Mouse (Mus musculus) megakaryocyte-erythroid progenitor cell, adult 5-6 weeks (primary cell): ENCODE measurements at regions not wholly inside any gene's neighbourhood (a gene's known extent, or its start where the extent isn't known, plus 50 kb on each side); places are given as distances from the start of the nearest gene placed in this dataset.
"Not testable (repeated sequence)": the region's sequence is repeated elsewhere in the genome, so short reads cannot be mapped to it uniquely, and the experiment has no call there.

Source experiments
- ATAC-seq: replicated peaks from 2 replicates; pipeline ENCODE4 v1.8.0; 2016; ENCODE audit warnings: mild to moderate bottlenecking, inconsistent platforms; ENCODE audit not compliant: severe bottlenecking, poor library complexity, low FRiP score, low TSS enrichment

- no peak for ATAC-seq
Observed at GRCm38 (mm10) chr1:35878426-35878825, 189.8 kb upstream of the Hs6st1 start.

DNA sequence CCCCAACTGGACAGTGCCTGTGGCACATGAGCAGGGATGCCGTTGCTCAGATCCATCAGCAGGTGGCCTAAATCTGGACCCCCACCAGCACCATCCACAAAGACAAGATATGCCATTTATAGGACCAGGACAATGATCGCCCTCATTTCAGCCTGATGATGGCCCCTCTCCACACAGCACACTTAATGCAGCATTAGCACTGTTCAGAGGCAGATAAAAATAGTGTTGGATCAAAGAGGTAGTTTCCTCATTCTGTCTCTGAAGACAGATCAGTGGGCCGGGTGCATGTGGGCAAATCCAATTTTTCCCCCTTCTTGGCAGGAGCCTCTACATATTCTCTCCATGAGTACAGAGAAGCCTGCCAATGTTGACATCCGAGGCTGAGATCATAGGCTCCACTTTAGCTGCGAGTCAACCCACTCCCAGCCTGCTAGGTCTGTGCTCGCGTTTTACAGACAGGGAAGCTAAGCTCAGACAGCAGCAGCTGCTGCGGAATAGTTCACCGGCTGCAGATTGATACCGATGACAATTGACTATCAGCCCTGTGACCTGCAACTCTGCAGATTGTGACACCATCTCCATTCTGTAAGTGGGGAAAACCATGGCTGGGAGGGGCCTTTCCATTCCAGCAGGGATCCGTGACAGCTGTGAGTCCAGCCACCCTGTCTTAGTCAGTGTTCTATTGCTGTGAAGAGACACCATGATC is 188.7 kb upstream of the Hs6st1 start:
- no peak for ATAC-seq

DNA sequence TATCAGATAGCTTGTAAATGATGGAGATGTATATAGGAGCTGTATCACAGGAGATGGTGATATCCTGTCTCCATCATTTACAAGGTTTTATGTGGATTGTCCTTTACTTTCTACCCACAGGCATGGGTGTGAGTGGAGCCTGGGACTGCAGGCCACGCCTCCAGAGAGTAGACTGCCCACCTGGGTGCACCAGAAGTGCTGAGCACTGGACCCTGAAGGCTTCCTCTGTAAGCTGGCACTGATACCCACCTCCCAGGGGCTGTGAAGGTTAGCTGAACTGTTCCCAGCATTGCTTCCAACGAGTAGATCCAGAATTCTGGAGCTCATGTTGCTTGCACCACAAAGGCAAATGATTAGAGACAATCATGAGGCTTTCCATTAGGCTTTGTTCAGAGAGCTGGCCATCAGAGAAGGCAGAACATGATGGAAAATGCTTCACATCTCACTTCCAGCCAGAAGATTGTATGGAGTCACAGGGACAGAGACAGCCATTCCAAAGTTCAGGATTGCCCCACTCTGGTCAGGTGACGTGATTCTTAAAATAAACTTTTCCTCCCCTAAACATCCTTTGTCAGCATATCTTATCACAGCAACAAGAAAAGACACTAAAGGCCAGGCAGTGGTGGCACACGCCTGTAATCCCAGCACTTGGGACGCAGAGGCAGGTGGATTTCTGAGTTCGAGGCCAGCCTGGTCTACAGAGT is 187.5 kb upstream of the Hs6st1 start:
- ATAC-seq: no peak

GRCm38 (mm10) chr1:35881521-35881920 is 186.7 kb upstream of the Hs6st1 start:
- ATAC-seq: no peak

DNA sequence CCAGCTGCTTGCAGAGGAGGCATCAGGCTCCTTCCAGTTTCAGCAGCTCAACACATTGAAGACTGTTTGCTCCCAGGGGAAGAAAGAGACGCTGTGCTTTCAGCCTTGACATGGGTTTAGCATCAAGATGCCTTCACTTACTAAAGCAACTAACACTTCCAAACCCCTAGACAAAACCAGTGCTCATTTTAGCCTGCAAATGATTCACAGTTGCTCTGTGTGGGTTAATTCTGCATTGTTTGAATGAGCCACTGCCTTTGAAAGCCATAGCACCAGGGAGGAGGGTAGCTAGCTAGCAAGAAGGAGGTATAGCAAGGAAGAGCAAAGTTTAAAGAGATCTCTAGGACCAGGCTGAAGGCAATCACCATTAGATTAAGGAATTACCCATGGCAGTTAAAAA is 186.1 kb upstream of the Hs6st1 start:
- no peak for ATAC-seq

DNA sequence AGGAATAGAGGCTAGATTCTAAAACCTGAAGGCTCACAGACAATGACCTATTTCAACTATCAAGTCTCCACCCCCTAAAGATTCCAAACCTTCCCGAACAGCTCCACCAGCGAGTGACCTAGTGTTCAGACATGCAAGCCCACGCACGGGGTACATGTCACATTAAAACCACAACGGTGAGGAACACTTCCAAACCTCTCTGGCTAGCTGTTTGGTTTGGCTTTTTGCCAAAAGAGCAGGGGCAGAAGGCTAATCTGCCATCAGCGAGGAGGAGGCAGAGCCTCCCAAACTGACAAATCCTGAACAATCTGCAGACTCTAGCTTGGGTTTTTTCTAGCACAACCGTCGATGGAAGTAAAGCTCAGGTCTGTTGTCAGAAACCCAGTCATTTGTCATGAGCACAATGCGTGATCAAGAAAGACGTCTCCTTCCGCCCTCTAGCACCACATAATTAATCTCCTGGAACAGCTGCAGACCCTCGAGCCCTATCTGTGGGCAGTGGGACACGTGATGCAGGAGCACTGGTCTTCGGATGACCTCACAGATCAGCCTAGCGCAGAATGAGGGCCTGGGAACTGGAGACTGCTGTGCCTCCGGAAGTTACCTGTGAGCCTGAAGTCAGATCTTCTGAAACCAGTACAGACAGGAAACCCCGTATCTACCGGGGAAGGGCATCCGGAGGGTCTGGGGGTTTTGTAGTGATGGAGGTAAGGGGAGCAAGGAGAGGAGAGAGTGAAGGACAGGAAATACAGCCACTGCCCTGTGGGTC is 178.3 kb upstream of the Hs6st1 start:
- peak; percentile 52 for ATAC-seq

GRCm38 (mm10) chr1:35890500-35890900 is 177.7 kb upstream of the Hs6st1 start:
- ATAC-seq: 0 out of 2 replicates have a peak, but pooled peaks have one; percentile 30

GRCm38 (mm10) chr1:35899536-35899935 is 168.7 kb upstream of the Hs6st1 start:
- ATAC-seq: no peak

- ATAC-seq: no peak
Observed at GRCm38 (mm10) chr1:35904001-35904547, 164.1 kb upstream of the Hs6st1 start.

DNA sequence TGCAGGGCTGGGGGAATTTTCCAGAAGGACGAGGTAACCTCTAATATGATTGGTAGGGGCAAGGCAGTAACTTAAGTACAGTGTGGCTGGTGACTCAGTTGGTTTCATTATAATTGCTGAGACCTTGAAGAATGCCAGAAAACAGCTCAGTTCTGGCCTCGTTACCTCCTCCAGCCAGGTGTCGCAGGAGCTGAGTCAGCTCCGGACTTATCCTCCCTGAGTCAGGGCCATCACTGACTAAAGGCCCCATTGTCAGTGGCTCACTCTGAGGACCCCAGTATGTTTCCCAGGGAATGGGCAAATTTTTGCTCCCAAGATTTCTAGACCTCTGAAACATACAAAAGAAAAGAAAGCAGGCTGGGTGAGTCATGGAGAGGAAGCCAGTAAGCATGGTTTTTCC is 154.6 kb upstream of the Hs6st1 start:
- ATAC-seq: no peak

- not testable (repeated sequence) for ATAC-seq
Observed at GRCm38 (mm10) chr1:35914175-35914574, 154.0 kb upstream of the Hs6st1 start.

DNA sequence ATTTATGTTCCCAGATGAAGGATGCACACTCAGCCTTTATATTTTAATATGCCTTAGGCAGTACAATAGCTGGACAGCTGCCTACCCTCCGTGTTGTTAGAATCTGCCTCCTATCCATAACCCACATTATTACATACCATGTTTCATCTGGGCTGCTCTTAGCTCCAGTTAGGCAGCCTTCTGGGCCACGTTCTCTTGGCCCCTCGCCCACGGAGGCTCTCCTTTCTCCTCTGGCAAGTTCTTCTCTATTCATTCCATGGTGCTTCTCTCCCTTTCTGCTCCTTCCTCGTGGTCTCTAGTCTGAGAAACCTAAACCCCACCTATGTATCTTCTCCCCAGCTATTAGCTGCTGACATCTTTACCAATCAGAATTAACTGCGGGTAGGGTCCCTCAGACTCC is 152.7 kb upstream of the Hs6st1 start:
- ATAC-seq: no peak

GRCm38 (mm10) chr1:35919840-35920734 is 148.1 kb upstream of the Hs6st1 start:
- ATAC-seq: no peak

DNA sequence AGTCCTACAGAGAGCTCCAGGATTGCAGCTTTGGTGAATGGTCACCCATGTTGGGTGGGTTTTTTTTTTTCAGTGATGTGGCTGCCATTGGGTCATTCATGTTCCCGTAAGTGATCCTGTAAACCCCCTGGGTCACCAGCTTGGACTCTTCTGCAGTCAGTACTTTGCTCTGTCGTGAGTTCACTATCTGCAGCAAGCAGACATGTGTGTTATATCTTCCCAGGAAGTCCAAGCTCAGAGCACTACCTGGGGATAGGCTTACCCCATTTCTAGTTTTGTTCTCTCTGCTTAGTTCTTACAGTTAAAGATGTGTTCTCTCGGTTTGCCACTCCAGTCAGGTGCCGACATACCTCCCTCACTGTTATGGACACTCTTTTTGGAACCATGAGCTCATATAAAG is 143.4 kb upstream of the Hs6st1 start:
- peak; percentile 66; the same call in 1 of the 2 replicates for ATAC-seq

DNA sequence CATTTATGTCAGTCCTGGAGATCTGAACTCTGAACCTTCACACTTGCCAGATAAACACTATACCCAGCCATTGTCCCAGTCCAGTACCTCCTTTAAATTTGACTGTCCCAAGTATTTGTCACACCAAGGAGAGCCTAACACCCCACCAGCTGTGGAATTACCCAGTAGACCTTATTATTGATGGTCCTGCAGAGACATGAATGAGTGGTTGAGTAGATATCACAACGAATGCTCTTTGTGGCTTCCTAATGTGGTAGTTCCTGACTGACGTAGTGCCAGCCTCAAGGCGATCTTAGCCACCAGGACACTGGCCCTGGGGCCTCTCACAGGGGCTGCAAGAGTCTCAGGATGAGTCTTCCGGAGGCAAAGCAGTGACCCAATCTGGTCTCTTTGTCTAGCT is 142.9 kb upstream of the Hs6st1 start:
- ATAC-seq: 0 out of 2 replicates have a peak, but pooled peaks have one; percentile 24

GRCm38 (mm10) chr1:35926191-35927048 is 141.8 kb upstream of the Hs6st1 start:
- no peak for ATAC-seq

DNA sequence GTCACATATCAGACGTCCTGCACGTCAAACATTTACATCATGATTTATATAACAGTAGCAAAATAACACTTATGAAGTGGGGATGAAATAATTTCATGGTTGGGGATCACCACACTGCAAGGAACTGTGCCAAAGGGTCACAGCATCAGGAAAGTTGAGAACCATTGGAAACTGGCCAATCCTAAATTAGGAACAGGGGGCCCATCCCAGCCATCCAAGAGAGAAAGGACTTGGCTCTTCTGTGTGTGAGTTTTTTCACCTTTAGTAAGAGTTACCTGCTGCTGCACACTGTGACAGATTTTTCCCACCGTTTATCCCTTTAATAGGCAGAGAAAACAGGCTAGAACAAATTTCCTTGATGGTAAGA is 141.2 kb upstream of the Hs6st1 start:
- ATAC-seq: no peak

GRCm38 (mm10) chr1:35930351-35930750 is 137.8 kb upstream of the Hs6st1 start:
- ATAC-seq: no peak
